Mouse (Mus musculus): ENCODE measurements around the gene Rala.

Gene Rala

DNA sequence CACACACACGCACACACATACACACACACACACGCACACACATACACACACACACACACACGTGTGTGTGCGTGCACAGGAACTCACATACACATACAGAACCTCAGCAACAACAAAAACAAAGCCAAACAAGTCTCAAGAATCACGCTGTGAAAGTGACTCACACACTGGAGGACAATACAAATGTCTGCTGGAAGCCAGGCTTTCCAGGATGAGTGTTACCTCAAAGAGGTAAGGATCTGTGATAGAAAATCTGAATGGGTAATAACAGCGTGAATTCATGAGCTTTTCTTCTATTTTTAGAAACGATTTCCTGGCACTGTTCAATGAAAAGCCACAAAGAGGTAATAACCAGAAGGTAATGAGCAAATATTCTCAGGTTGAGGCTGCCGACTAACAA, 59.8 kb downstream of the Rala start:
- DNase-seq (ENCODE audit: low spot score in 2 of 2): no peak

DNA sequence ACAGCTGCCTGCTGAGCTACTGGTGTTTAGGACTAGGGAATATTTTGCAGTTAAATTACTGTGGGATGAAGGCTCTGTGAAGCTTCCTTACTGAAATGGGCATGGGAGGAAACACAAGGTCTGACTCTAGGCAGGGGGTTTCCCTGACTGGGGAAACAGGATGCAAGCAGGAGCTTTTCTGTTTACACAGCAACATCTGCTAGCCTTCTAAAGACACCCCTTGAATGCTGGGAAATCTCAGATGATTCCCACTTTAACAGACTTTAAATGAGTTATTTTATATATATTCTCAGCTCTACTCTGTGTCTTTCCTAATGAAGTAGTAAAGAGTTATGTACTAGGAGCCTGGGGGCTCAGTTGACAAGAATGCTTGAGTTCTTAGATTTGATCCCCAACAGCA, 65.0 kb downstream of the Rala start:
- DNase-seq (ENCODE audit: low spot score in 2 of 2): no peak

DNA sequence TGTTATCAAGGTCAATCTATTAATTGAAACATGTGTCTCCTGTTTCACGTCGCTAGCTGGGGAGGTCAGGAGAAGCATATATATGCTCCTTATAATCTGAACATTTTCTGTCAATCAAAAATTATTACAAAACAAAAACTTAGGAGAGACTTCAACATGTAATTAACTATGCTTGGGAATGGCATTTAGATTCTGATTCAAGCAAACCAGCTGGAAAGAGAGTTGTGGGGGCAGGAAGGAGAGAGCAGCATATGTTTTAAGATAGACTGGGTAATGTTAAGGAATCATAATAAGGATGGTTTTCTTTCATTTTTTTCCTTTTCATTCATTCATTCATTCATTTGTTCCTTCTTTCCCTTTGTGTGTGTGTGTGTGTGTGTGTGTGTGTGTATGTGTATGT, 77.3 kb downstream of the Rala start:
- peak in 1 of 2 experiments; percentile 20 for DNase-seq (ENCODE audit: low spot score in 2 of 2)

DNA sequence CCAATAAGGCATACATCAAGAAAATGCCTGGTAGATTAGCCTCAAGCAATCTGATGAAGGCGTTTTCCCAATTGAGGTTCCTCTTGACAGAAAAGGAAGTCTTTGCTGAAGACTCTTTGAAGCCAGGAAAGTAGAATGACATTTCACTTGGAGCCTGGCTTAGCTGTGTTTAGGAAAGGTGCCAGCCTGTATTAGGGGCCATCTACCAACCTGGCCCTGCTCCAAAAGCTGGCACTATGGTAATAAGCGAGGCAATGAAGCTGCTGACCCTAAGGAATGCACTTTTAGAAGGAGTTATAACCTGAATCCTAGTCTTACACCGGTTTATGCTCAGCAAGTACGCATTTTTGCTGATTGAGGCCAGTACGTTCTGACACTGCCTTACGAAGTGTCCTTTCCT, 83.5 kb downstream of the Rala start:
- no peak for DNase-seq (ENCODE audit: low spot score in 2 of 2)

DNA sequence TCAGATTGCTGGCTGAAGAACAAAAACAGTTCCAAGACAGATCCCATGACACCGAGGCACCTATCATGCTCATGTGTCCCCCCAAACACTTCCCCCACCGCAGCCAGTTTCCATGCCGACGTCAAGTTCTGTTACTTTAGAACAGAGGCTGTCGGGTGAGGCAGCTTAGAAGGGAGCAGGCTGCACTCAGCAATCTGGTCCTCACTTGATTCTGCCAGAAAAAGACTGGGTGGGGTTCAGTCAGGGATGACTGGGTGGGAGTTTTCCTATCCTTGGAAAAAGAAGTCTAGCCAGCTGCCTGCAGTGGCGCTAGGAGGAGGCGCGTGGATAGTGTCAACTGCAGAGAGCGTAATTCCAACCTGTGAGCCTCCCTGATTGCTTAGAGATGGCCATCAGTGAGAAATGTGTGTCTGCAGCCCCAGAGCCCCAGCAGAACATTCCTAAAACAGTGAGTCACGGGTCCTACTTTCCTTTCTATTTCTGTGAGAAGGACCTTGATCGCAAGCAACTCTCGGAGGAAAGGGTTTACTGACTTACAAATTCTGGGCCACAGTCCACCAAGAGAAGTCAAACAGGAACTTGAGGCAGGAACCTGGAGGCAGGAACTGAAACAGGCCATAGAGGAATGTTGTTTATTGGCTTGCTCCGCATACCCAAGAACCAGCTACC, 84.5 kb downstream of the Rala start:
- DNase-seq (ENCODE audit: low spot score in 2 of 2): peak; percentile 53 to 62

DNA sequence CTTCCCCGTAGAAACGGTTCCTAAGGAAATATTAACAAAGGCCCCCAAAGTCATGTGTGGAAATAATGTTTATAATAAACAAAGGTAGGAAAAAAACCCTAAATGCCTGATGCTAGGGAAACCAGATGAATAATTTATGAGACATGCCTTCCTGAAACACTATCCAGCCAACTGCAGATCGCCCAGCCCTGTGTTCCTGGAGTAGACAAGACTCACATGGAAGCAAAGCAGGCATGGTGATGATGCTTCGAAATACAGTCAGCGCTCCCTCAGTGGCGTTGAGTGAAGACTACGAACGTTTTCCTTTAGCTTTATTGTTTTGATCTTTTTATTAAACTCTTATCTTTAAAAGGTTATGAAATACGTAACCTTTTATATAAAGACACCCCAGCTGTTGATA, 87.0 kb downstream of the Rala start:
- no peak for DNase-seq (ENCODE audit: low spot score in 2 of 2)

DNA sequence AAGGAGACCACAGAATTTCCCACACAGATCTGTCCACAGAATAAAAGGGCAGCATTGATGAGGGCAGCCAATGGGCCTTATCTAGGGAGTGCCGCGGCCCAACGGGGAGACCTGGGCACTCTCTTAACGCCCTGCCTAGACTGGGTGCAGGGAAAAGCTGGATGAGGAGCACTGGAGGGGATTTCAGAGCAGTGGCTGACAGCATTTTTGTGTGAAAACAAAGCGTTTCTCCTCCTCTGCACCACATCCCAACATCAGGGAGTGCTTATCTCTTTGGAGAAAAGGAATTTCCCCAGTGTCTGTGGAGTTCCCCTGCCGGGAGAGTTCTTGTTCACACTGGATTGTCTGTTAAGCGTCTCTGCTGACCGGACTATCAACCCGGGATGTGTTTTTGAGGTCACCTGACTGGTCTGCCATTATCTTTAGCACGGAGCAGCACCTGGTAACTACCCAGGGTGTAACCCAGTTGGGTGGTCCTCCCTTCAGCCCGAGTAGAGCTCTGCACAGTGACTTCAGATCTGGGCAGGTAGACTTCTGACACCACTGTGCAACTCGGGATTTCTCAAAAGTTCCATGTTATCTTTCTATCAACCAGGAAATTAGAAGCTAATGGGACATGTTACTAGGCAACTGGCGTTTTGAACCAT, 88.4 kb downstream of the Rala start:
- DNase-seq (ENCODE audit: low spot score in 2 of 2): no peak

DNA sequence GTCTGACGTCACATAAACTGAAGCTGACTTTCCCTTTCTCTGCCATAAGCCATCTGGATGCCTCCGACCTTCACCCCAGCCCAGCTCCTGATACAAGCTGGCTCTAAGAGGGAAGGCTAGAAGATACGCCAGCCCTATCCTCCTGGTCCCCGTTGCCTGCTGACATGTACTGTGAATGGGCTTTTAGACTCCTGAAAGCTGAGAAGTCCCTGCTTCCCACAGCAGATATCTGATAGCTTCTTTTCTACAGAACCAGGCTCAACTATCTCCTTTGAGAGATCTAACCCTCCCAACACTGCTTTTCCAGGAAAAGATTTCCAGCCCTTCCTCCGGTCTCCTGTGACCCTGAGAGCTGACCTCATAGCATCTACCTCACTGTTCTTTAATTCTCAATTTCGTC, 89.3 kb downstream of the Rala start:
- no peak for DNase-seq (ENCODE audit: low spot score in 2 of 2)

DNA sequence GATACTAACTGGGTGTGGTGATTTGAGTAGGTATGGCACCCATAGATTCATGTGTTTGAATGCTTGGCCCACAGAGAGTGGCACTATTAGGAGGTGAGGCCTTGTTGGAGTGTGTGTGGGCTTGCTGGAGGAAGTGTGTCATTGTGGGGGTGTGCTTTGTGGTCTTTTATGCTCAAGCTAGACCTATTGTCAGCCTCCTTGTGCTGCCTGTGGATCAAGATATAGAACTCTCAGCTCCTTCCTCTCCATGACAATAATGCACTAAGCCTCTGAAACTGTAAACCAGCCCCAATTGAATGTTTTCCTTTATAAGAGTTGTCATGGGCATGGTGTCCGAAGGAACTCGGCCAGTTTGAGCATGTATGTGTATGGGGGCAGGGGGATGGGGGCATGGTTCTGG, 100.7 kb downstream of the Rala start:
- DNase-seq (ENCODE audit: low spot score in 2 of 2): no peak

DNA sequence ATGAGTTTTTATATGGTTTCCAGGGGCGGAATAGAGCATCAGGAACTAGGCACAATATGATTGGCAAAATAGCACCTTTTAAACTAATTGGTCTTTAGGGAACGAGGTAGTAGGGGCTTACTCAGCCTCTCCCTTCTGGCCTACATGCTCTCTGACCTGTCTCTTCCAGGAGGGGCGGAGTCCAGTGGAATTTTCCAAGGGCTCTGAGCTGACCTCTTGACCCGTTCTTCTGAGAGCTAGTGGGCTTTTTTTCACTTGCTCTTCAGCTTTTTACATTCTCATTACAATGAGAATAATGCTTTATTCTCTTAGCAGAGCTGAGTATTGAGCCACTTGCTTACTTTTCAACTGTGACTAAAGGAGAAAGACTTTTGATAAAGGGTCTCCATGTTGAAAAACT, 101.3 kb downstream of the Rala start:
- no peak for DNase-seq (ENCODE audit: low spot score in 2 of 2)

DNA sequence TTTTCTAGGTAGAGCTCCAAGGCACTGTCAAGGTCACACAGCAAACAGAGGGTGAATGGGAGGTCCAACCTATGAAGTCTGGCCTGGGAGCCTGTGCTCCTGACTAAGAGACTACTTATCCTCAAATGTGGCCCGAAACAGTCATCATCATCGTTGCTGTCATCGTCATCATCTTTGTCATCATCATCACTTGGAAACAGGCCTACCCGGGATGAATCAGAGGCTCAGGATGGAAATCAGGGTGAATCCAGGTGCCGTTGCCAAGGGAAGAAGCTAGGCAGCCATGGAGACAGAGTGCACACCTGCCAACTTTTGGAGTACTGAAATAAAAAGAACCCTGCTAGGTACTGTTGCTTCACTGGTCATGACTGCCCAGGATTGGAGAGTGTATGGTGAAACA, 104.9 kb downstream of the Rala start:
- DNase-seq (ENCODE audit: low spot score in 2 of 2): peak; percentile 32

DNA sequence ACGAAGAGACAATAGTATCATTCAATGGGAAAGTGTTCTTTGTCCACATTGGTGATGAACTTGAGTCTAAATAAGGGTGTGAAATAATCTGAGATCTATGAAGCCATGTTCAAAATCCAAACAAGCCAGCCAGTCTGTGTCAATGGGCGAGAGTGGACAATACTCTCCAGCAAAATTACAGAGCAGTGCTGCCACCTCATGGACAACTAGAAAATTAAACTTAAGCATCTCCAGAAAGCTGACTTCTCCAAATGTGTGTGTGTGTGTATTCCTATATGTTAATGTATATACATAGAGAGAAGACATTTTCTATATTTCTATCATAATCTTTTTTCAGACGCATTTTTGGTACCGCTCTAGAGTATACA, 105.6 kb downstream of the Rala start:
- DNase-seq (ENCODE audit: low spot score in 2 of 2): no peak

DNA sequence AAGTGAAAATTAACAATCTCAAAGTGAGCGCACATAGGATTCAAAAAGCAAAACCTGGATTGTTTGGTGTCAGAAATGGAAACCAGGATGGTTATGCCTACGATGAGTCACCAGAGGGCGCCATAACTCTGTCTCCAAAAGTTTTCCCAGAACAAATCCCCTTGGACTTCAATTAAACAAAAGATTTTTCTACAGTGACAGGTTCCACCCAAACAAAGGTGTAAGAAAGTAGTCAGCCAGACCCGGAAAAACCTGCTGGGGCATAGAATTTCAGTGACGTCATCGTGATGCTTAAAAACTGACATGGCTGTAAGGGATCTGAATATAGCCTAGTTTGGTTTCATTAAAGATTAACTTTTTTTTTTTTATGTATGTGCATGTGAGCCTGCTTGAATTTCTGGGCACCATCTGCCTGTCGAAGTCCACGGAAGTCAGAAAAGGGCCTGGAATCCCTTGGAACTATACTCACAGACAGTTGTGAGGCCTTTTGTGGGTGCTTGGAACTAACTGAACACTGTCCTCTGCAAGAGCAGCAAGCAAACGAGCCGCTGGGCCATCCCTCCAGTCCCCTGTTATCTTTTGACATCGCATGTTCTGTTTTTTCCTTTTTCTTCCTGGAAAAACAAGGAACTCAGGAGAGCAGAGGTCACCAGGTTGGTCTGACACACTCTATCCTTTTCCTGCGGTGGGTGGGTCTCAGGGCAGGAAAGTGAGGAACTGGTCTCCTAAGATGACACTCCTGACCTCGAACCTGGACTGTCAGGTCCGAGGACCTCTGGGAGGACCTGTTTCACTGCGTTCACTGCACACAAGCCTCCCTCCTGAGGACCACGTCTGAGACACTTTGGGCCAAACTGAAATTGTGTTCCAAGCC, 106.2 kb downstream of the Rala start:
- DNase-seq (ENCODE audit: low spot score in 2 of 2): no peak

DNA sequence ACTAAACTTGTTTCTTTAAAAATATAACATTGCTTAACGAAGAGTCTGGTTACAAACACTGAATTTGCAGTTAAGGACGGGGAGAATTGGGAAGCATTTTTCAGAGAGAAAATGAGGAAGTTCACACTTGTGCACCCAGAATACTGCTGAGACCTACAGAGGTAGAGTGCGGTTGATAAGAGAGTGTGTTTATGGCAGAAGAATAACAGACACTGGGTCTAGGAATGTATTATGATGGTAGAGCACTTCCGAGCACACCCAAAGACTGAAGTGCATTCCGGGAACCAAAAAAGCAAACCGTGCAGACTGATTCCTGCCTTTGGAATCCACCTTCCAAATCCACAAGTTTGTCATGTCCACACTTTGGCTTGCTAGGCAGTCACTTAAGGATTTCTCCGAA, 107.2 kb downstream of the Rala start:
- no peak for DNase-seq (ENCODE audit: low spot score in 2 of 2)

DNA sequence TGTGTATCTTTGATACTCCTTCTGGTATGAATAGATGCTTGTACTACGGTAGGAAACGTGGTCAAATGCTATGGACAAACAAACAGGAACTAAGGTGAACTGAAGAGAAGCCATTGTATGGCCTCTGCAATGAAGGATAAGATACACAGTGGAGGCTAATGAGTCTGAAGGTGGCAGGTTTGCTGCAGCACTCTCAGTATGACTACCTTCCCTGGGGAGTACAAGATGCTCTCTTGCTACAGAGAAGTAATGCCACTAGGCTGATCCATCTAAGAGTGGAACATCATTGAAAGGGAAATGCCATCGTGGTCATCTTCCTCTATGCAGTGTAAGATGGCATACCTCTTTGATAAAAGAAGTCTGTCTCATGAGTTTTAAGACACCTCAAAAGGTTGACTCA, 111.1 kb downstream of the Rala start:
- DNase-seq (ENCODE audit: low spot score in 2 of 2): no peak

Data from right cerebral cortex, postnatal 36 days (tissue).